Mouse (Mus musculus): ENCODE results near the gene Pcdh17. TPM values are rescaled to one million over a fixed set of nuclear protein-coding genes. Genes with fewer than 3 reads are reported as not detected.
A peak's percentile ranks its signal among the peaks of the same experiment; 100 is the strongest.

Gene Pcdh17
- polyA plus RNA-seq, 1 experiment from 2014 or later = 3.4 TPM

GRCm38 (mm10) chr14:84446941-84447641 lies 3.7 kb downstream of the Pcdh17 start:
- Histone ChIP-seq H3K27ac (no peak overlapping the region), H3K4me1 (peaks cover 21% of the 10 kb centered on the region), H3K9me3 (no peaks in the 10 kb centered on the region), H3K27me3 (ENCODE audit: insufficient read depth, poor library complexity, severe bottlenecking) (peaks cover 33% of the 10 kb centered on the region), H3K36me3 (no peaks in the 10 kb centered on the region), H3K4me3 (peak overlapping the region; percentile 68)
- WGBS = 7% methylated on average over 45 of the region's 45 CpGs
- DNase-seq (ENCODE audit: low spot score) = peak; percentile 79

GRCm38 (mm10) chr14:84447661-84448380 lies 4.5 kb downstream of the Pcdh17 start:
- Histone ChIP-seq H3K27me3 (ENCODE audit: insufficient read depth, poor library complexity, severe bottlenecking) (peaks cover 33% of the 10 kb centered on the region), H3K4me1 (peaks cover 21% of the 10 kb centered on the region), H3K4me3 (peak overlapping the region; percentile 68), H3K9me3 (no peaks in the 10 kb centered on the region), H3K36me3 (no peaks in the 10 kb centered on the region), H3K27ac (no peak overlapping the region)
- peak; percentile 74 for DNase-seq (ENCODE audit: low spot score)
- 4% methylated on average over 45 of the region's 45 CpGs for WGBS

DNA sequence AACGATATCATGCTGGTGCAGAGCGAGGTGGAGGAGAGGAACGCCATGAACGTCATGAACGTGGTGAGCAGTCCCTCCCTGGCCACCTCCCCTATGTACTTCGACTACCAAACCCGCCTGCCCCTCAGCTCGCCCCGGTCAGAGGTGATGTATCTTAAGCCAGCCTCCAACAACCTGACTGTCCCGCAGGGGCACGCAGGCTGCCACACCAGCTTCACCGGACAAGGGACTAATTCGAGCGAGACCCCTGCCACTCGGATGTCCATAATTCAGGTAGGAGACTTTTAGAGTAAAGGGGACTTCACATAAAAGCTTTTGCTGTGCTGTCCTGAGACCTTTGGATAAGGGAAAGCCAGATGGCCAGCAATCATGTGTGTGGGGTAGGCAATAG lies 5.0 kb downstream of the Pcdh17 start:
- peak overlapping the region; percentile 68 for H3K4me3 ChIP-seq
- WGBS = 3% methylated on average over 15 of the region's 15 CpGs
- H3K9me3 ChIP-seq = no peaks in the 10 kb centered on the region
- no peaks in the 10 kb centered on the region for H3K36me3 ChIP-seq
- H3K27me3 ChIP-seq (ENCODE audit: insufficient read depth, poor library complexity, severe bottlenecking) = peaks cover 33% of the 10 kb centered on the region
- H3K4me1 ChIP-seq = peaks cover 21% of the 10 kb centered on the region
- no peak overlapping the region for H3K27ac ChIP-seq
- DNase-seq (ENCODE audit: low spot score) = peak; percentile 69

DNA sequence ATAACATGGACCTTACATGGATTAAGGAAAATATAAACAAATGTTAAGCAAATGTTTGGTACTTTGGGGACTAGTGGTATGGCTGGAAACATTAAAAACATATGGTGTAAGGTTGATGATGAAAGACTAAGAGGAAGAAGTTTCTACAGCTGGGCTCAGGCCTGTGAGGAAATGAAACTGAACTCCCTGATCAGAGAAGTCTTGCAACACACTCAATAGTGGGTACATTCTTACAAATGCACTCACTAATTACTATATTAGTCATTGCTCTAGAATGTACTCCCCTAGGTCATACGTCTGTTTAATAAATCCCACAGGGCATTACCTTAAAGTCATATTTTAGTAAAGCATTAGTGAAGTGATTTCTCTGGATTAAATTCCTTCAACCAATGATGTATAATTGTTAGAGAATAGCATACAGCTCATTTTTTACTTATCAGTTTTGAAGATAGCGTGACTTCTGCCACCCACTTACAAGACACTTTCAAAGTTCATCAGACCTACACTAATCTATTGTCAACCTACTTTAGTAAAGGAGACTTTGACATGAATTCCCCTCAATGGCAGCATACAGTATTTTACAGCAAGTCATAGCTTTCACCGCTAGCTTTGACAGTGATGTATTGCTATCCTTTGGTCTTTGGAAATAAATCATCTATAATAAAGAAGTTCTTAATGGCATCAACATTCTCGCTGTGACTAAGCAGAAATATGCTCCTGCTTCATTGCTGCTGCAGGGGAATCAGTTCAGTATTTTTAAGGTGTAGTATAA lies 10.9 kb downstream of the Pcdh17 start:
- 76% methylated on average over 4 of the region's 4 CpGs for WGBS
- DNase-seq (ENCODE audit: low spot score) = no peak
- Histone ChIP-seq H3K27ac (no peak overlapping the region), H3K4me3 (no peak overlapping the region), H3K27me3 (ENCODE audit: insufficient read depth, poor library complexity, severe bottlenecking) (0 out of 2 replicates have a peak, but pooled peaks cover 2% of the 10 kb centered on the region), H3K9me3 (no peaks in the 10 kb centered on the region), H3K4me1 (no peaks in the 10 kb centered on the region), H3K36me3 (no peaks in the 10 kb centered on the region)

GRCm38 (mm10) chr14:84475491-84475890 lies 32.1 kb downstream of the Pcdh17 start:
- Histone ChIP-seq H3K27ac (no peak overlapping the region), H3K36me3 (no peaks in the 10 kb centered on the region), H3K4me3 (no peak overlapping the region)

GRCm38 (mm10) chr14:84476336-84476735 lies 33.0 kb downstream of the Pcdh17 start:
- no peaks in the 10 kb centered on the region for H3K9me3 ChIP-seq
- H3K36me3 ChIP-seq = no peaks in the 10 kb centered on the region
- 84% methylated on average over 8 of the region's 8 CpGs for WGBS
- H3K27me3 ChIP-seq (ENCODE audit: insufficient read depth, poor library complexity, severe bottlenecking) = no peaks in the 10 kb centered on the region
- no peak overlapping the region for H3K4me3 ChIP-seq
- H3K4me1 ChIP-seq = no peaks in the 10 kb centered on the region
- no peak overlapping the region for H3K27ac ChIP-seq
- no peak for DNase-seq (ENCODE audit: low spot score)

More at GRCm38 (mm10) chr14:84475491-84475890, 32.1 kb downstream of the Pcdh17 start:
- no peaks in the 10 kb centered on the region for H3K9me3 ChIP-seq
- no peaks in the 10 kb centered on the region for H3K27me3 ChIP-seq (ENCODE audit: insufficient read depth, poor library complexity, severe bottlenecking)
- DNase-seq (ENCODE audit: low spot score) = no peak
- no peaks in the 10 kb centered on the region for H3K4me1 ChIP-seq
- WGBS = 70% methylated on average over 1 of the region's 1 CpGs

GRCm38 (mm10) chr14:84476906-84477305 lies 33.5 kb downstream of the Pcdh17 start:
- Histone ChIP-seq H3K4me3 (no peak overlapping the region), H3K27me3 (ENCODE audit: insufficient read depth, poor library complexity, severe bottlenecking) (no peaks in the 10 kb centered on the region), H3K4me1 (no peaks in the 10 kb centered on the region), H3K36me3 (no peaks in the 10 kb centered on the region), H3K9me3 (no peaks in the 10 kb centered on the region), H3K27ac (no peak overlapping the region)
- 82% methylated on average over 4 of the region's 4 CpGs for whole genome bisulfite sequencing
- no peak for DNase-seq (ENCODE audit: low spot score)

DNA sequence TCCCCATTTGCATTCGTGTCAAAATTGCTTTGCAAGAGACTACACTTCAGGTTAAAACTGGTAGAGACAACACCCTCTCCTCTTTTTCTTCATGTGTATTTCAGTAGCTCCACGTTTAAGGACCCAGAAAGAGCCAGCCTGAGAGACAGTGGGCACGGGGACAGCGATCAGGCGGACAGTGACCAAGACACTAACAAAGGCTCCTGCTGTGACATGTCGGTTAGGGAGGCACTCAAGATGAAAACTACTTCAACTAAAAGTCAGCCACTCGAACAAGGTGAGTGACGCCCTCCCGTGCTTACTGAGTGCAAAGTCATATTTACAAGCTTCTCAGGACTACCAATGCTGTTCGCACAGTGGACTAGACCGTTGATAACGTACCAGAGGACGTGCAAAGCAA lies 34.0 kb downstream of the Pcdh17 start:
- H3K4me1 ChIP-seq = no peaks in the 10 kb centered on the region
- H3K27ac ChIP-seq = no peak overlapping the region
- H3K4me3 ChIP-seq = no peak overlapping the region
- 66% methylated on average over 13 of the region's 13 CpGs for WGBS
- no peak for DNase-seq (ENCODE audit: low spot score)
- H3K27me3 ChIP-seq (ENCODE audit: insufficient read depth, poor library complexity, severe bottlenecking) = no peaks in the 10 kb centered on the region
- H3K36me3 ChIP-seq = no peaks in the 10 kb centered on the region
- H3K9me3 ChIP-seq = no peaks in the 10 kb centered on the region

DNA sequence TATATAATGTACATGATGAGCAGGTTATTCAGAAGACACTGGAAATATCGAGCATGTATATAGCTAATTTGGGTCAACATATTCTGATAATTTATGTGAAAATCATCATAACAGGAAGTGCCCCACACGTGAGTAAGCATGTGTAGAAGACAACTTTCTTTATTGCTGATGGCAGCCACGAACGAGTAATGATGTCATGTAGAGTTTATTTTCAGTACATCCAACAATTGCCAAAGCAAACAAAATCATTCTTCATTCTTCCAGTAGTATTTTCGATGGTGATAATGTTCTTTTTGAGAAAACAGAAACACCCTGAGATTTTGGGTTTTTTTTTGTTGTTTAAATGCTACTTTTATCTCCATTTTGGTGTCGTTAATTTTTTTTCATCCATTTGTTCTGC lies 37.2 kb downstream of the Pcdh17 start:
- no peak for DNase-seq (ENCODE audit: low spot score)
- Histone ChIP-seq H3K27ac (no peak overlapping the region), H3K4me3 (no peak overlapping the region), H3K4me1 (no peaks in the 10 kb centered on the region), H3K36me3 (no peaks in the 10 kb centered on the region), H3K27me3 (ENCODE audit: insufficient read depth, poor library complexity, severe bottlenecking) (no peaks in the 10 kb centered on the region), H3K9me3 (no peaks in the 10 kb centered on the region)
- 79% methylated on average over 6 of the region's 6 CpGs for WGBS

DNA sequence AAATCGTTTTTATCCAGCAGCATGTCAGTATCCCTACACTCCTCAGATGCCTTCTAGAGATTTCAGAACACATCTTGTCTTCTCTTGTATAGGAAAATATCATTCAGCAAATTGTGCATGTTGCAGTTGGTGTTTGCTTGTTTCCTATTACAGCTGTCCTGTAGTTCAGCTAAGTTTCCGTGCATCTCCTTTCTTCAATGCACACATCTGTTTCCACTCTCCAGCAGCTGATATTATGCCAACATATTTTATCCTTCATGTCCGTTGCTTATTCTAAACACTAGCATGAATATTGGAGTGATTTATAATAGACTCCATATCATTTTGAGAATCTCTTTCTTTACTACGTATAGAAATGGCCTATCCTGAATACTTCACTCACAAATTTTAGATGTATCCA lies 41.0 kb downstream of the Pcdh17 start:
- H3K27me3 ChIP-seq (ENCODE audit: insufficient read depth, poor library complexity, severe bottlenecking) = no peaks in the 10 kb centered on the region
- H3K9me3 ChIP-seq = no peaks in the 10 kb centered on the region
- no peak overlapping the region for H3K27ac ChIP-seq
- DNase-seq (ENCODE audit: low spot score) = no peak
- no peaks in the 10 kb centered on the region for H3K36me3 ChIP-seq
- no peak overlapping the region for H3K4me3 ChIP-seq
- 82% methylated on average over 4 of the region's 4 CpGs for WGBS
- no peaks in the 10 kb centered on the region for H3K4me1 ChIP-seq

GRCm38 (mm10) chr14:84511010-84511409 lies 67.6 kb downstream of the Pcdh17 start:
- Histone ChIP-seq H3K27me3 (ENCODE audit: insufficient read depth, poor library complexity, severe bottlenecking) (no peaks in the 10 kb centered on the region), H3K27ac (no peak overlapping the region), H3K36me3 (no peaks in the 10 kb centered on the region), H3K9me3 (no peaks in the 10 kb centered on the region), H3K4me1 (no peaks in the 10 kb centered on the region), H3K4me3 (no peak overlapping the region)
- WGBS = 82% methylated on average over 2 of the region's 2 CpGs
- no peak for DNase-seq (ENCODE audit: low spot score)

- no peak for DNase-seq (ENCODE audit: low spot score)
- 57% methylated on average over 2 of the region's 2 CpGs for WGBS
- no peaks in the 10 kb centered on the region for H3K27me3 ChIP-seq (ENCODE audit: insufficient read depth, poor library complexity, severe bottlenecking)
- no peak overlapping the region for H3K27ac ChIP-seq
- no peak overlapping the region for H3K4me3 ChIP-seq
- H3K36me3 ChIP-seq = no peaks in the 10 kb centered on the region
- no peaks in the 10 kb centered on the region for H3K4me1 ChIP-seq
- H3K9me3 ChIP-seq = no peaks in the 10 kb centered on the region
Measured at GRCm38 (mm10) chr14:84532397-84532796, 89.0 kb downstream of the Pcdh17 start.

DNA sequence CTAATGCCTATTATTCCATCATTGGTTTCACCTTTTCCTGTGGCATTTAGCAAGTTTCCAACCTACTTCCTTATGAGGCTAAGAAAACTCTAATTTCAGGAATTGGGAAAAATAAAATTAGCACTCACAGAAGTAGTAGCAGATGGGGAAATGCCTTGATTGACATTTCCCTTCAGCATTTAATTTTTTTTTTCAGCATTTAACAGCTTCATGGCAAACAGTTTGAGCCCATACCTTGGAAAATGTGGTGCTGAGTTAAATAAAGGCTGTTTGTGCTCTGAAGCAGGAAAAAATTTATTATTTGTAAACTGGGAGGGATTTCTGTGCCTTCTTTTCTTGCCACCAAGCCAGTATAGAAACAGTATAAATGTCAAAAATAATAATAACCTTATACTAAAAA lies 91.9 kb downstream of the Pcdh17 start:
- DNase-seq (ENCODE audit: low spot score) = no peak

More for the DNA sequence above, 91.9 kb downstream of the Pcdh17 start:
- H3K27ac ChIP-seq = no peak overlapping the region
- no peak overlapping the region for H3K4me3 ChIP-seq
- no peaks in the 10 kb centered on the region for H3K36me3 ChIP-seq
- no peaks in the 10 kb centered on the region for H3K27me3 ChIP-seq (ENCODE audit: insufficient read depth, poor library complexity, severe bottlenecking)
- no peaks in the 10 kb centered on the region for H3K4me1 ChIP-seq
- H3K9me3 ChIP-seq = no peaks in the 10 kb centered on the region
